Mouse (Mus musculus): ENCODE data around the gene Tns1.

Tns1 gene

DNA sequence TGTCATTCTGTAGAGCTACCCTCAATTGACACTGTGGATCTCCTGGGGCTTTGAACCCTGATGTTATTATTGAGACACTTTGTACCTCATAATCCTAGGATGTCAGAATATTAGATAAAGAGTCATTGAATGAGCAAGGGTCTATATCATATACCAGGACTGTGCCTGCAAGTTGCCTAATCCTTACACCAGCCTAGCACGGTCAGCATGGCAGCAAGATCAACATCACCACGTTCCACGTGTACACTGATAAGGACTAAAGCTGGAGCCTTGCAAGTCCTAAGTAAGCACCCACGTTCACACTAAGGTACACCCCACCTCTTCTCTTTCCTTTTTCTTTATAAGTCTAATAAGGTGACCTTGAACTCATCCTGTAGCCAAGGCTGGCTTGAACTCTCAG, 65.5 kb downstream of the Tns1 start:
- no peak for DNase-seq (ENCODE audit: low read depth, low spot score)

- no peak for DNase-seq (ENCODE audit: low read depth, low spot score)
Measured at GRCm38 (mm10) chr1:74058309-74058708, 65.9 kb downstream of the Tns1 start.

DNA sequence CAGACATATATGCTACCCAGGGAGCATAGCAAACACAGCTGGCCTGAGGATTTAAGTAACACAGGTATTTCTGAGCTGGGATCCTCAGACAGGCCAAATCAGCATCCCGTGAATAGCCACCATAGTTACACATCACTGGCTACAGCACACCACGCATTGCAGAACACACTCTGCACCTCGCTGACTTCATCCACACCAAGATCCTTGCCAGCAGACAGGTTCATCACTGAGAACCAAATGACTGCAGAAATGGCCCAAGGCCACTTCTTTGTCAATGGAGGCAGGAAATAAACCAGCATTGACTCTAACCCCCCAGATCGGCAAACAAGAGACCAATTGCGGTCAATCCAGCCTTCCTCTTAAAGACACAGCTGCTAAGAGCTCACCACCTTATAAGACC, 66.7 kb downstream of the Tns1 start:
- no peak for DNase-seq (ENCODE audit: low read depth, low spot score)

- no peak for DNase-seq (ENCODE audit: low read depth, low spot score)
Measured at GRCm38 (mm10) chr1:74055552-74055951, 68.7 kb downstream of the Tns1 start.

GRCm38 (mm10) chr1:74054471-74054870, 69.8 kb downstream of the Tns1 start:
- DNase-seq (ENCODE audit: low read depth, low spot score): no peak

GRCm38 (mm10) chr1:74054007-74054406, 70.2 kb downstream of the Tns1 start:
- DNase-seq (ENCODE audit: low read depth, low spot score): no peak

DNA sequence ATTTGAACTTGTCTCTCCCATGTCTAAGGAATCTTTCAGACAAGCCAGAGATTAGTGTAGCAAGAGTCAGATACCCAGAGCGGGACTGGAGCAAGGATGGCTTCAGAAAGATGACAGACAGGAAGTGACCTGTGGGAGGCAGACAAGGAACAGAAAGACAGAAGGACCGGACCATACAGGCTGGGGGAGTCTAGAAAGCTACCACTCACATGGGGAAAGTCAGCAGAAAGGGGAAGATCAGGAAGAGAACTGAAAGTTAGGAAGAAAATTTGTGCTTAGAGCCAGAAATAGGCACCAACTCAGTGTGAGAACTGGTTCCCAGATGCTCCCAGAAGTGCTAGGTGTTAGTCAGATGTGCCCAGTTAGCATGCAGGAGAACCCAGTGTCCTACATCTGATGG, 71.2 kb downstream of the Tns1 start:
- no peak for DNase-seq (ENCODE audit: low read depth, low spot score)

DNA sequence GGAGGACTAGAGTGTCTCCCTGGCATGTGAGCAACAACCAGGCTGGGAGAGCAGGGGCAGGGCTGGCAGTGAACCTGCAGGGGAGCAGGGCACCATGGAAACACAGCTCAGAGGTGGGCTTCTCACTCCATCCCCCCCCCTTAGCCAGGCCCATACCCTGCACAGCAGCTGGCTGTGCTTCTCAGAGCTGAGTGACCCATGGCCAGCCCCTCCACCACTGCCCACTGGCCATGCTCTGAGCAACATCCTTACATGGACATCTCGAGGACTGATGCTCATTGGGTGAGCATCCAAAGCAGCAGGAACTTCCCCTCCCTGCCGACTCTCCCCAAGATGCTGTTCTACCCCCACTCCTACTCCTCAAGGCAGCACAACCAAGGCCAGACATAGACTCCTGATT, 72.9 kb downstream of the Tns1 start:
- DNase-seq (ENCODE audit: low read depth, low spot score): no peak

DNA sequence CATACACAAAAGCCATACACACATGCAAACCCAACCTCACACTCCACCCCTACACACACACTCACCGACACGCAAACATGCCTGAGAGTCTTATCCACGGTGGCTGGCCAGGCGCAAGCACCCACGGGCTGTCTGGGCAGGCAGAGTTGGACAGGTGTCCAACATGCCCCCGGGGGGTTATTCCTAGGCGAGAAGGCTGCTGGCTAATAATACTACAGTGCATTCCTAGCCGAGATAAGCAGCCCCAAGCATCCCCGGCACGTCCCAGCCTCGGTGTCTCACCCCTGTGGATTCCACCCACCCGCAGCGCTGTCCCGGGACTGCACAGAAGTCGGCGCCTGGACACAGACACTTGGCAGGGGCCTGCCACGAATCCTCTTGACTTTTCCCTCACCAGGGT, 74.8 kb downstream of the Tns1 start:
- no peak for DNase-seq (ENCODE audit: low read depth, low spot score)

DNA sequence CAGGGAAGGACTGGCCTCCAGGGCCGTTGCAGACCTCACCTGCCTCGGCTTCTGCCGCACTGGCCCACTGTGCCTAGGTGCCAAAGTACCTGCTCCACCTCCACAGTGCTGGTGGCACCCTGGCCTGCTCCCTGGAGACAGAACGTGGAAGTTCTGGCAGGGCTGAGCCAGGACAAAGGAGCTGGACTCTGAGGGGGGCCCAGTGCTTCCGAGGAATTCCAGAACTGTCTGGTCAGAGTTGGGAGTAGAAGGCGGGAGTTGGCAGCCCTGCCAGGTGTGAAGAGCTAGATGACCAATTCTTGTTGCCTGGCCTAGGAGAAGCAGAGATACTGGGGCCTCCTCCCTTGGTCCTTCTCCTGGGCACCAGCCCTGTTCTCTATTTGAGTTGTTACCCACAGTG, 76.5 kb downstream of the Tns1 start:
- no peak for DNase-seq (ENCODE audit: low read depth, low spot score)

DNA sequence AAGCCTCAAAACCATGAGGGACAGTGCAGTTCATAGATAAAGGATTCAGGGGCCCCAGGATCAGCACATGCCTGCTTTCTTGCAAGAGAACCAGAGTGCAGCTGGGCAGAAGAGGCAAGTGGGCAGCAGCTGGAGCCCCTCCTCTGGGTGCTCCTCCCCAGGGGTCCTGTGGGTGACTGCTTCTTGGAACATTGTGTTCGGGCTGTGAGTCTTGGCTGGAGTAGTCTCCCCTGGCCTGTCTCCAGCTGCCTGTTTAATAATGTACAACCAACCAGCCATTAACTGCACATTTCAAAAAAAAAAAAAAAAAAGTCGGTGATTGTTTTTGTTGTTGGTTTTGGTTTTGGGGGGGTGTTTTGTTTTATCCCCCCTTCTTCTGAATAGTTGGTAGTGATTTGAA, 76.9 kb downstream of the Tns1 start:
- no peak for DNase-seq (ENCODE audit: low read depth, low spot score)

DNA sequence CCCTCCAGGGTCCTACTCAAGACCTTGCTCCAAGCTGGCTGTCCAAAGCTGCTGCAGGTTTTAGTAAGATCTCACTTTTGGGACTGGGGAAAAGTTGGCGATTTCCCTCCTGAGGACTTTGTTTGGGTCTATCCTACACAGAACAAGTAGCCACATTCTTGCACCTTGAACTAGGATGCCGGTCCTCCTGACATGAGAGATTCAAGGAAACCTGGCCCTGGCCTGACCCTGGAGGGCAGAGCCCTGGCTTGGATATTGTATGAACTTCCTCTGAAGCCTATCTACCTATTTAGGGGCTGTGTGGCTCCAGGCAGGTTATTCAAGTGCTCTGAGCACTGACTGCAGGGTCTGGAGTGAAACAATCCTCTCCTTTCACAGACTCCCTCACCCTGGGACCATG, 79.2 kb downstream of the Tns1 start:
- DNase-seq (ENCODE audit: low read depth, low spot score): no peak

DNA sequence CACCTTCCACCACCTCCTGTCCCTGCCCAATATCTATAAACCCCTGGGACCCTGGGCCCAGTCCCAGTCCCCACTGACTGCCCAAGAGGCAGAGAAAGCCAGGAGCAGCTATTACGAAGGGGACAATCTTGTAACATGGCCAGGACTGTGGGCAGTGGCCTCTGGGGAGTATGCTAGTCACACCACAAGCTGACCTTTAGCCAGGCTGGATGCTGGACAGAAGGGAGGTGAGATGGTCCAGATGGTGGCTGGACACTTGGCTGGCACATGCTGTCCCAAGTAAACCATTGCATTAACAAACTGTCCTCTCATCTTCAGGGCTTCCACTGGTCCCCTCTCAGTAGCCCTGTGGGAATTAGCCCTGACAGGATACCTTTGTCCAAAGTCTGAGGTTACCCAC, 79.8 kb downstream of the Tns1 start:
- DNase-seq (ENCODE audit: low read depth, low spot score): no peak

DNA sequence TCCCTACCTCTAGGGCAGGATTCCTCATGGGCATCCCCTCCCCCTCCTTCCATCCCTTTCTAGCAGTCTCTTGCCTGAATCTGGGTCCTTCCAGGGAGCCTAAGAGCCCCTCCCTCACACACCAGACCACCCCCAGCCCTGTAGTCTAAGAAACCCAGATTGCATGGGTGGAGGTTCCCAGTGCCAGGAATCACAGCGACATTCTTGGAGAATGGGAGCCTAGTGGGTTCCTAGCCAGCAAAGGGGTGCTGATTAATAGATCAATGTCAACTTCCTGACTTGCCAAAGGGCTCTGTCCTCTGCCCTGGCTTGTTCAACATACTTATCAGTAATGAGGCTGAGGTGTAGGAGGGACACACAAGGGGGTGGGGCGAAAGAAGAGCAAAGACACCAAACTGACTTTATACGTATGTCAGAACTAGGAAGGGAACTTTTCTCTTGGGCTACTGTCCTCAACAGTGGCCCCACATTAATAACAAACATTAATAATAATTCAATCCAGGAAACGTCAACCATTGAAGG, 80.6 kb downstream of the Tns1 start:
- no peak for DNase-seq (ENCODE audit: low read depth, low spot score)

DNA sequence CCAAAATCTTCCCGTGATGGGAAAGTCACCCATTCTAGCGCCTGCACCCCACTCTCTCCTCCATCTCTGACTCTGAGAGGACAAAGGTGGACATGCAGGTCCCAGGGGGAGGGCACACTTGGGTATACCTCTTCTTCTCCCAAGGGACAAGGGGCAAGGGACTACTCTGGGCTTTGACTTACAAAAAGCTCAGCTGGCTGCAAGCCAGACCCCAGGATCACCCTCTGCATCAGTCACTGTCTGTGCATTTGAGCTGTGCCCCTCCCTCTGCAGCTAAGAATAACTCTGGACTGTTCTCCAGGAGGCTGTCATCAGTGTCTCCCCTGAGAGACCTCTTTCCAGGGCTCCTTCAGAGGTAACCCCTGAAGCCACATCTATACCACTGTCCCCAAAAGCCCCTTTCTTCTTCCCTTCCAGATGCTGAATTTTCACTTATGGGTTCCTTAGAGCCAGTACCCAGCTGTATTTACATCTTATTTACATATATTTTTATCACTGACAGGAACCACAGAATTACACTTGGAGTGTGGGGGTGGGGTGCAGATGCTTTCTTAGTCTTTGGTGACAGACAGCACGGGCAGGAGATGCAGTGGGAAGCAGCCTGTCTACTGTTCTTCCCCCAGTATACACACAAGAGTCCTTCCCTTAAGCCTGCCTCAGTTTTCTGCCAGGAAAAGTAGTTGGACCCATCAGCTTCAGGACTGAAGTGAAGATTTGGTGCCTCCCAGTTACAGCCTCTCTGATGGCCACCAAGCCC, 81.4 kb downstream of the Tns1 start:
- no peak for DNase-seq (ENCODE audit: low read depth, low spot score)

DNA sequence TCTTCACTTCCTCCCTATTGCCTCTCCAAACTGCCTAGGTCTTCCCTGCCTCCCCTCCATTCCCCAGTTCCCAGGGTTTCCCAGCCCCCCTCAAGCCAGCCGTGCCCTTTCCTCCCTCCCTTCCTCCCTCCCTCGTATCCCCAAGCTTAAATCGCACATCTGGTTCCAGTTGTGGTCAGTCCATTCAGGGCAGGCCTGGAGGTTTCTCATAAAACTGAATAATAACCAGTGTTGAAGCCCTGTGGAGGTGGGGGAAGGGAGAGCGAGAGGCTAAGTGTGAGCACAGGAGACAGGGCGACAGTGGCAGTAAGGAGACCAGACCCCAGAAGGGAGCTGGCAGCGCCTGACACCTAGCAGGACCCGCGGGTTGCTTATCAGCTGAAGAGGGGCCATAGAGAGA, 82.6 kb downstream of the Tns1 start:
- no peak for DNase-seq (ENCODE audit: low read depth, low spot score)

DNA sequence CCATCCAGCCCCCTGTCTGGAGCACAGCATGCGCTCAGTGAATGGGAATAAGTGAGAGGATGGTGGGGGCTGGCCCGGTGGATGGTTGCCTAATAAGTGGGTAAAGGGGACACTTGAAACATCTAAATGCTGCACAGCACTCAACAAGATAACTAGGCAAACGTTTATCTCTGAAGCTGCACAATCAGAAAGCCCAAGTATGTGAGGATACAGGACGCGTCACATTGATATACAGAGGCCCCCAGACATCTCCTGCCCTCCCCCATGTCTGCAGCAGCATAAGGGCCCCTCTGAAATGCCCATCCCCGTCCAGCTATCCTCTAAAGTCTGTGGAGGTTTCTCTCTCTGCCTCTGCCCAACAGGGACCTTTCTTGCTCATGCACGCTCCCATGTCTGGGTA, 83.1 kb downstream of the Tns1 start:
- no peak for DNase-seq (ENCODE audit: low read depth, low spot score)

- DNase-seq (ENCODE audit: low read depth, low spot score): no peak
Measured at GRCm38 (mm10) chr1:74036560-74037390, 87.5 kb downstream of the Tns1 start.

DNA sequence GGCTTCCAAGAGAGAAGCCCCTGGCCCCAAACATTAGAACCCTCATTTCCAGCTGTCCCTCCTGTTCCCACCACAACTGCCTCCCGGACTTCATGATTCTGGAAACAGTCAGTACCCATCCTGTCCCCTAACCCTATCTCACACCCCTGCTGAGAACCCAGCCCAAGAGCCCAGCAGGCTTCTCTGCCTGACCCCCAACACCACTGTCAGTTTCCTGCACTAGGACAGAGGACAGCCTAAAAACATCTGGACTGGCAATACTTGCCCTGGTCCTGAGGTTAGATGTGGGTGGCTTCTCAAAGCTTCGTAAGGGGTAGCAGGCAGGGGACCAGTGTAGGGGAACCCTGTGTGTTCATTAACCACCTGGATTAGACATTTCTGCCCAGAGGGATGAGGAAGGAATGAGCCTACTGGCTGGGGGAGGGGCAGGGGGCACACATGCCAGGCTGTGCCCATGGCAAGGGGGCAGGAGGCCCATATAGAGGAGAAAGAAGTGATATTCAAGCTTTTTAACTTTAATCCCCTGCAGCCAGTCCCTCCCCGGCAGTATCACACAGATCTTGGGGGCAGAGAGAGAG, 88.2 kb downstream of the Tns1 start:
- DNase-seq (ENCODE audit: low read depth, low spot score): no peak

DNA sequence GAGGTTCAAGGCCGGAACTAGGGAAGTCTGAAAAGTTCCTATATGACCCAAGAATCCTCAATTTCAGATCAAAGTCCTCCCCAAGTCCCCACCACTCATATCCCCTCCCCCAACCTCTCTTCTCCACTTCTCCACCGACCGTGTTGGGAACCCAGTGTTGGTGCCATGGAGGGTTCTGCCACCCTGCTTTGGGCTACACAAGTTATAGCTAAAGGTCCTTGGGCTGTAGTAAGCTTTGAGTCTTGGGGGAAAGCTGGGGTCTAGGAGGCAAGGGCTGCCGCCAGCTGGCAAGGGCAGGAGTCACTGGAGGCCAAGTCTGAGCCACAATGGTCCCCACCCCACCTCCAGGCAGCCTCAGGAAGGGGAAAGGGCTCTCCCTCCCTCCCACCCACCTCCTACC, 88.8 kb downstream of the Tns1 start:
- DNase-seq (ENCODE audit: low read depth, low spot score): no peak

DNA sequence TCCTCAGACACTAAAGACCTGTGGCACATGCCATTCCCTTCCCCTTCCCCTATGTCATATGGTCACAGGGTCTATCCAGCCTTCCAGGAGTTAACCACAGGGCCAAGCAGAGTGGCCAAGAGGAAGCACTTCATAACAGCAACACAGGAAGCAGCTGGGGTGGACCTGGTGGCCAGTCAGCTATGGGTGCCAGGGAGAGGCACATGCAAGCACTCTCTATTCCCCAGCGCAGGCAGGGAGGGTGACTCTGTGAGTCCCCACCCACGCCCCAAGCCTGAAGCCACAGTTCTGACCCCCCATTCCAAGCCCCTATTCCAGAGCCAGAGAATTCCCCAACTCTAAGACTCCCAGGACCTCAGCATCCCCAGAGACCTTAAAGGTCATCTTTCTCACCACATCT, 89.5 kb downstream of the Tns1 start:
- DNase-seq (ENCODE audit: low read depth, low spot score): no peak

DNA sequence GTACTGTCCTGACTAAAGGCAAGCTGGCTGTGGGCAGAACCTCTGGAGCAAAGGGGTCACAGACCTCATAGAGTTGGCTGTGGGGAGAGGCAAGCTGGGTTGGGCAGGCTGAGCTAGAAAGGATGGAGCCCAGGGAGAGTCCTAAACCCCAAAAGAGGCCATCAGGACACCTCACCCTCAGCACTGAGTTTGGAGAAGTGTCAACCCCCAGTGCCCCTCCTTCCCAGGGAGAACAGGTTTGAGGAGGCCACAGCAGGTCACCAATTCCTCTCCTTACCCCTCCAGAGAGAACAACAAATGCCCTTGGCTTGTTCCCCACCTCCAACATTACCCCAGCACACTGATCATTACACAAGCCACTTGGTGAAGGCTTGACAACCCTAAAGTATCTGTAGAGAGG, 90.0 kb downstream of the Tns1 start:
- no peak for DNase-seq (ENCODE audit: low read depth, low spot score)

- DNase-seq (ENCODE audit: low read depth, low spot score): no peak
Measured at GRCm38 (mm10) chr1:74033407-74033806, 90.8 kb downstream of the Tns1 start.

All from A20 (cell line).